Mouse (Mus musculus) megakaryocyte-erythroid progenitor cell, adult 5-6 weeks (primary cell): ENCODE measurements around the gene Cpsf6. TPM values are rescaled to one million over a fixed set of nuclear protein-coding genes. Genes with fewer than 3 reads are reported as not detected.

Experiments
- ATAC-seq: replicated peaks from 2 replicates; pipeline ENCODE4 v1.8.0; 2016; ENCODE audit warnings: mild to moderate bottlenecking, inconsistent platforms; ENCODE audit not compliant: severe bottlenecking, poor library complexity, low FRiP score, low TSS enrichment
- total RNA-seq, 2 experiments: library from RNA; stranded (forward) in 1 of 2; stranded (reverse) in 1 of 2; fragments of 200-1000, 215-1000 nt in 1 of 2; fragments of >200 nt in 1 of 2; fragmentation: Nextera tagmentation in 1 of 2; gene quantifications; 2 replicates each; pipeline ENCODE4 v1.2.3; 2014 to 2017

Cpsf6 gene
- total RNA-seq (2014; fragmentation: Nextera tagmentation) (132 and 163 TPM in 2 replicates), total RNA-seq (2017) (142 and 153 TPM in 2 replicates)

DNA sequence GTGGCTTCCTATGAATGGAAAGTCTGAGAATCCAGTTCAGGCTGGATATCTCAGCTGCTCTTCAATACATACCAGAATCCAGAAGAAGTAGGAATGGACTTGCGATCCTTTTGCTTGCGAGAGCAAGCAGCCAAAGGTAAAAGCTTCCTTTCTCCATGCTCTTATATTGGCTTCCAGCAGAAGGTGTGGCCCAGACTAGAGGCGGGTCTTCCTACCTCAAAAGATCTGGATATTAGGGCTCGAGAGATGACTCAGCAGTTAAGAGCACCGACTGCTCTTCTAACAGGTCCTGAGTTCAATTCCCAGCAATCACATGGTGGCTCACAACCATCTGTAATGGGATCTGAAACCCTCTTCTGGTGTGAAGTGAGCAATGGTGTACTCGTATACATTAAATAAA is at the start of gene Cpsf6:
Gene Cpsf6 (minus strand): TSS at position 108 of the 400 bp plus-strand sequence.
- no peak for ATAC-seq

DNA sequence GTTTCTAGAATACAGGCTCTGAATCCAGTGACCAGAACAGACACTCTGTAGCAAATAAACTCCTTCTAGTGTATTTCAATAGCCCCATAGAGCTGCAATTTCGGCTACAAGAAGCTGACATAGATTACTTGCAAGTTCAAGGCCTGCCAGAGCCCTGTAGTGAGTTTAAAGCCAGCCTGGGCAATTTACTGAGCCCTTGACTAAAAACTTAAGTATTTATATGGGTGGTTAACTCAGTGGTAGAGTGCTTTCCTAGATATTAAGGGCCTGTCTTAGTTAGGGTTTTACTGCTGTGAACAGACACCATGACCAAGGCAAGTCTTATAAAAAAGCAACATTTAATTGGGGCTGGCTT is 46.8 kb upstream of the Cpsf6 start:
- no peak for ATAC-seq

DNA sequence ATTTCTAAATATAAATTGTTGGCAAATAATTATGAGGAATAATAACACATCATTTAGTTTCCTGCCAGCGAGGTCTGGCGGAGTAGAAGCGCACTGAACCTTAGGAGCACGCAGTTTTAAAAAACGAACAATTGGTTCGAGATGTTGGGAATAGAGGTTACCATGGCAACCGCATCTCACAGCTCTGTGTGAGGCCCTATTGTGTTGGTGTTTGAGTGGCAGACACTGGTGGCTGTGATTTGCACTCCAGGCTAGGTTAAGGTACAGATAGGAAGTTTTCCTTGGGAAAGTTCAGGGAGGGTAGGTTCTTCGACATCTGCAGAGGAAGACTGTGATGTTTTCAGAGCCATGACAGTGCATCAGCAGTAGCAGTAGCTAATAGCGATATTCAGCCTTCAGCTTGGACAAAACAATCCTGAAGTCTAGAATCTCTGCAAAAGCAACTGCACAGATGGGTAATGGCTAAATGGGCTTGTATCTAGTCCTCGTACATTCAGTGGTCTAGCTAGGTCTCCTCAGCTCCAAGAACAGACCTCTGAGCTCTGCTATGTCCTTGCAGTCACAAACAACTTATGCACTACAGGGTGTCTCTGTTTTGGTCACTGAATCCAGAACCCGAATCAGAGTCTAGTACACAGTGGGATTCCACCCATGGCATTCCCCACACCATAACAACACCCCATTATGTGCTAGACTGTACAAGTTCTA is 46.2 kb upstream of the Cpsf6 start:
- no peak for ATAC-seq

DNA sequence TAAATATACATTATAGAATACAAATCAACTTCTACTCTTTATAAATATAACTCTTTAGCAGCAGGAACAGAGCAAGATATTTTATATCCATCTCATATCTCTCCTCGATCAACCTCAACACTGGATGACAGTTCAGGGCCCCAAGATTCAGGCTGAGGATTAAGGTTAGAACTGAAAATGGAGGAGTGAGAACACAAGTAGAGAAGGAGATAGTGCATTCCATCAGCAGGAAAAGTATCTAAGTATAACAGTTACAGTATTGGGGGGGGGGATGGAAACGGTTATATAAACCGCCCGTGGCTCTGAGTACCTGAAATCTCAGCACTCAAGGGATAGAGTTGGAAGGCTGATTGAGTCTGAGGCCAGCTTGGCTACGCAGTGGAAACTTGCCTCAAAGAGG is 45.2 kb upstream of the Cpsf6 start:
- no peak for ATAC-seq

DNA sequence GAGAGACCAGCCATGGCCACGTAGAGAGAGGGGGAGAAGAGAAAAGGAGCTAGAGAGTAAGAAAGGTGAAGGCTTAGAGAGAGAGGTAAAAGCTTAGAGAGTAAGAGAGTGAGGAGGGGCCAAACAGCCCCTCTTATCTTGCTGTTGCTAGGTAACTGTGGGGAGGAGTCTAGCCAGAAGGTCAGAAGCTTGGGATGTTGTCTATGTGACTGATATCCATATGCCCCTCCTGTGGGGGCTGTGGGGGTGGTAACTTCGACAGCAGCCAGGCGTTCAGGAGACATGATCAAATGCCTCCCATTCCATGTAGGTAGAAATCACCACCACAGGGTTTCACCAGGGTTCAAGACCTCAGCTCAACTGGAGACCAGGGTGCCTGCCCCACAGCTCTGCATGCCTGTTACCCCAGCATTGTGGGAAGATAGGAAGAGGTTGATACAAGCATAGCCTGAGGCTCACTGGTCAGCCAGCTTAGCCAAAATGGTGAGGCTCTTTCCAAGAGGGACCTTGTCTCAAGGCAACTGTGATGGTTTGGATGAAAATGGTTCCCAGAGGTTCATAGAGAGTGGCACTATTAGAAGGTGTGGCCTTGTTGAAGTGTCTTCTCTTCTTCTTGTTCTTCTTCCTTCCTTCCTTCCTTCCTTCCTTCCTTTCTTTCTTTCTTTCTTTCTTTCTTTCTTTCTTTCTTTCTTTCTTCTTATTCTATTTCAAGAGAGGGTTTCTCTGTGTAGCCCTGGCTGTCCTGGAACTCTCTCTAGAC is 44.5 kb upstream of the Cpsf6 start:
- no peak for ATAC-seq

DNA sequence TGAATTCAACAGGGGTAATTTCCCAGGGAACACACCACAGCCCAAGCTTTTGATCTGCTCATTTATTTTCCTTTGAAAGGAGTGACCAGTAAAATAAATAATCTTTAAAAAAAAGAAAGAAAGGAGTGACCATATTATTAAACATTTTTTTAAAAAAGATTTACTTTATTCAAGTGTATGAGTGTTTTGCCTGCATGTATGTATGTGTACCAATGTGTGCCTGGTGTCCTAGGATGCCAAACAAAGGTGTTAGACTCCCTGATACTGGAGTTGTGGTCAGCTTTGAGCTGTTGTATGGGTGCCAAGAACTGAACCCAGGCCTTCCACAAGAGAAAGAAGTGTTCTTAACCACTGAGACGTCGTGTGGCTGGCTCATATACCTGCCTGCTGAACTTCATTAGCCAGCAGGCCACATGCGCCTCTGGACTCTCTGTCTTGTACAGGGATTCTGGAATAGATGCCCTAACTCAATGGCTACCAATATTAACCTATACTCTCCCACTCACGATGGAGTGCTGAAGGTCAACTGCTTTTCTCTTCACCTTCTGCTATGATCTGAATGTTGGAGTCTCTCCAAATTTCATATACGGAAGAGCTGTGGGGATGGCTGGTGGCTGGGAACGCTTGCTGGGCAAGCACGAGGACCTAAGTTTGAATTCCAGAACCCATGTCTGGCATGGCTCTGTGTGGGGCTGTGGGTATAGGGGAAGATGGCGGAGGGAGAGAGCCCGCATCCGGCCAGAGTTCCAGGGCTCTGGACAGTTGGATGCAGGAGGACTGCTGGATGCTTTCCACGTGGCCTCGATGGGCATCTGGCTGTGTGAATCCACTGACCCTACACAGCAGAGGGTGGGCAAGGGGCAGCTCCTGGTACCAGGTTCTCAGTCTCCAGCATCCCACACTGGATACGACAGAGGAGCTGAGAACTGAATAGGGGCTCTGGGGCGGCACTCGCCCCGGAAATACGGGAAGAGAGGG is 43.5 kb upstream of the Cpsf6 start:
- no peak for ATAC-seq

DNA sequence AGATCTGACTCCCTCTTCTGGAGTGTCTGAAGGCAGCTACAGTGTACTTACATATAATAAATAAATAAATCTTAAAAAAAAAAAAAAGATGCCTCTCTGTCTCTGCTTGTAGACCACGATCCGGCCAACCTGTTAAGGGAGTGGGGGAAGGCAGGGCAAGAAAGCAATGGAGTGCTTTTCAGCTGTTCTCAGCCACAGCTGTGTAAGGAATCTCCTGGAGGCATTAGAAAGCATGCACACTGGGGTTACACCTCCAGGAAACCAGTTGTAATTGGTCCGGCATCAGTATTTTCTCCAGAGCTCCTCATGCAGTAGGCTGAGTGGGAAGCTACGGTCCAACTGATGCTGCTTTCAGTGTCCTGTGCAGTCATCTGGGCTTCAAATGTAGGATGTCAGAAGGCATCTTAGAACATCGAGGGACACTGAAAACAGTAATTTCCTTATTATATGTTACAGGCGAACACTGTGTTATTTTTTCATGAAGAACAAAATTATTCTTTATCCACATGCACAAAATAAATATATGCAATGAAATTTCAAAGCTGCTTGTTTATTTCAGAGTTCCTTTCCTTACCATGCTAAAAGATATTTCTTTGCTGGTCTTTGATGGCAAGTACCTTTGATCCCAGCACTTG is 42.5 kb upstream of the Cpsf6 start:
- ATAC-seq, result no peak

DNA sequence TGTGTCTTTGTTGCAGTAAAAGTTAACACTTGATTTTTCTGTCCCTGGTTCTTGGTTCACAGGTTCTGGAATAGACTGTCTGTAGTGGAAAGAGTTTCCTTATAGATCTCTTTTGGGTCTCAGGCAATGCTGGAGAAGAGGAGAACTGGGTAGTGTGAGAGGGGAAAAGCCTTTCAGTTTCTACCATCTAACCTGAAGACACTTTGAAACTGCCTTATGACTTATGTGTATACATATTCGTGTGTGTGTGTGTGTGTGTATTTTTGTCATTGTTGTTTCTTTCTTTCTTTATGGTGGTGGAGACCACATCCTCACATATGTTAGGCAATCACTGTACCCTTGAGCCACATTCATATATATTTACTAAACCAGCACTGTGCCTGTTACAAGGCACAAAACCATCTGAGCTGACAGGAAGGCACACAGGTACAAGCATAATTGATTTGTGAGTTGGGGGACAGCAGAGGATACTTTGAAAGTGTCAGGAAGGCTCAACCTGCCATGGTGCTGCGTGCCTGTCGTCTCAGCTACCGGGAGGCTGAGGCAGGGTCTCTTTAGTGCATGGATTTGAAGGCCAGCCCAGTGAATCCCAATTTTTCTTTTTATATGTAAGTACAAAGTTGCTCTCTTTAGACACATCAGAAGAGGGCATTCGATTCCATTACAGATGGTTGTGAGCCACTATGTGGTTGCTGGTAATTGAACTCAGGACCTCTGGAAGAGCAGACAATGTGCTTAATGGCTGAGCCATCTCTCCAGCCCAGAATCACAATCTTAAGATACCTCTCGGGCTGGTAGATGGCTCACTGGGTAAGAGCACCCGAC is 41.7 kb upstream of the Cpsf6 start:
- no peak for ATAC-seq

DNA sequence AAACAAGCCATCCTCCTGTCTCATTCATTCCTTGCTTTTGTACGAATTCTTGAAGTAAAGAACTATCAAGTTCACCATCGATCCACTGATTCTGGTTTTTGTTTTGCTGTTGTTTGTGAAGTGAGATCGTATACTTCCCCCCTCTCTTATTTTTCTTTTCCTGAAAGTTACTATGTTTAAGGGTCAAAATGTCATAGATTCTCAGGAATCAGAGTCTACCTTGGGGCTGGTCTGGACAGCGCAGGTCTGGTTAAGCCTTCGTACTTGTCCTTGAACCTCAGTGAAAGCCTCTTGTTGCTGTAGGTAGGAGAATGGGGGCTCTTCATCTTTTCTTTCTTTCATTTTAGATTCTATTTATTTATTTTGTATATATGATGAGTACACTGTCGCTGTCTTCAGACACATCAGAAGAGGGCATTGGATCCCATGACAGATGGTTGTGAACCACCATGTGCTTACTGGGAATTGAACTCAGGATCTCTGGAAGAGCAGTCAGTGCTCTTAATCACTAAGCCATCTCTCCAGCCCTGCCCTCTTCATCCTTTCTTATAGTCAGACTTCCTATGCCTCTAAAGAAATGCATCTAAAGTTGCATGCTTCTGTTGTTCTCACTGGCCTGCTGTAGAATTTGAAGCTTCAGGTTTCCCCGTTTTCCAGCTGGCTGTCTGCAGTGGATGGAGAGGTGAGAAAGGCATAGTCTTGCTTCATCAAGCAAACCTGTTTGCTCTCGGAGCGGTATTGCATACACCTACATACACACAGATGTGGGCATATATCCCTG is 40.9 kb upstream of the Cpsf6 start:
- ATAC-seq, result no peak

DNA sequence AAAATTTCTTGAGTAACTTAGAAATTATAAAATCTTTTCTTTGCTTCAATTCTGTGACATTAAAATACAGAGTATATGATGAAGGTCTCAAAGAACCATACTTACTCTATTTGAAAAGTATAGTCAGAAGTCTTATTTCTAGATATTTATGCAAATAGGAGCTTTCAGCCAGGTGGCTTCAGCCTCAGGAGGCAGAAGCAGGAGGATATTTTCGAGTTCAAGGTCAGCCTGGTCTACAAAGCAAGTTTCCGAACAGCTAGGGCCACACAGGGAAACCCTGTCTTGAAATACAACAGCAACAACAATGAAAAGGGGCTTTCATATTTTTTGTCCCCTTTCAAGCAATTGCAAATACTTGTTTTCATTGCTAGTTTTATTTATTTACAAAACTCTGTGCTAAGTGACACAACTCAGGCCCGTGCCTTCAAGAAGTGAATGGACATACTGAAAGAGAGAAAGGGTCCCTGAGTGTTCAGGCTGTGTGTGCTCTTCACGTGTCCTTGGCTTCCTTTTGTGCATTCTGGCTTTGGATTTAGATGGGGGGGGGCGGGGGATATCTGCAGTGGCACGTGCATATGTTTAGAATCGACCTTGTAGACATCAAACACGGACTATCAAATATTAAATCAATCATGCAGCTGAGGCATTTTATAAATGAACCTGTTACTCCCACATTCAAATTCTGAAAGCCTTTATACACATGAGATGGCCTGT is 39.9 kb upstream of the Cpsf6 start:
- ATAC-seq, result no peak

DNA sequence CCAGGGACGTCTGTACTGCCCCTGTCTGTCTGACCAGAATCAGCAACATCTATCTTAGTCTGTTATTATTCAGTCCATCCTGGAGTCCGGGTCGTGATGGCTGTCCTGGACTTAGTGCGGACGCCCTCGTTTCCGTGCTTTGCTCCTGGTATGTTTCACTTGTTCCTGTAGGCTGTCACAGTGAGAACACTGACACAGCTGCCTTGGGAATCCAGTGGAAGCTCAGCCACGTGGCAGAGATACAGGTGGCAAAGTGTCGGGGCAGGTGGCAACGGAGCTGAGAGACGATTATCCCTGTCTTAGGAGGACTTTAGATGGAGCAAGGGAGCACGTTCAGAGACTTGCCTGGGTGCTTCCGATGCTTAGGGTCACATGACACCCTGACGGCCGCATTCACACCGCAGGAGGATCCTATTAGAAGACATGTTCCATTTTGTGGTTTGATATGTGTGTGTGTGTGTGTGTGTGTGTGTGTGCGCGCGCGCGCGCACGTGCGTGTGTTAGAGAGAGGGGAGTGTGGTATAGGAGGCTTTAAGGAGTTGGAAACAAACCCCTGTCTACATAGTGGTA is 38.9 kb upstream of the Cpsf6 start:
- ATAC-seq, result peak; percentile 41; the same call in 1 of the 2 replicates

DNA sequence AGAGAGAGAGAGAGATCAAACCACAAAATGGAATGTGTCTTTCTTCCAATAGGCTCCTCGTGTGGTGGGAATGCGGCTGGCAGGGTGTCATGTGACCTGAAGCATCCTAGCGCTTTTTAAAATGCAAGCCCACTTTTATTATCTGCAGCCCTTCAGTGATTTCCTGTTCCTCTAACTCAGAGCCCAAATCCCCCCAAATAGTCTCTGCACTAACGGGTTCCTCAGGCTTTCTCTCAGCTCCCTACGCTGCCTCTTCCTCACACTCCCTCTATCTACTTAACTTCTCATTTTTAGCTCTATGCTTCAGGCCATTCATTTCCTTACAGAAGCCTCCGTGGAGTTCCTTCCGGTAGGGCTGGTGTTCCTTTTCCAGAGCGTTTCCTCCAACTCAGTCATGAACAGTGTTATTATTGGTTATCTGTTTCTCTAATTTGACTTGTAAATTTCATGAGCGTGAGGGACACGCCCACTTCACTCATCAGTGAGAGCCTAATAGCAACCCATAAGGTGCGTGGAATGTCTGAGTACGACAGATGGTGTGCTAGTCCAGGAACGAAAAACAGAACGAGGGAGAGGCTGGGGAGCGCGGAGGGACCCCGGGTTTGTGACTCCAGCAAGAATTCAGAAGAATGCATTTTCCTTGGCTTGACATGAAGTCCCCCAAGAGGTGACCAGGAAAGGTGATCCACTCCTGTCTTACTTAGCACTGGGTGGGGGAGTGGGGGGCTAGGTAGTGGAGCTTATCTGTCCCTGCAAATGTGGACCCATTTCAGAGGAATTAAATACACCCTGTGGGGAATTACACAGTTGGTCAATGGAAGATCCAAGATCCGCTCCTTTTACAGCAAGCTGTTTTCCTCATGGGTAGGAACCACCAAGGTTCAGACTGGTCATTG is 38.2 kb upstream of the Cpsf6 start:
- peak; percentile 92 for ATAC-seq

DNA sequence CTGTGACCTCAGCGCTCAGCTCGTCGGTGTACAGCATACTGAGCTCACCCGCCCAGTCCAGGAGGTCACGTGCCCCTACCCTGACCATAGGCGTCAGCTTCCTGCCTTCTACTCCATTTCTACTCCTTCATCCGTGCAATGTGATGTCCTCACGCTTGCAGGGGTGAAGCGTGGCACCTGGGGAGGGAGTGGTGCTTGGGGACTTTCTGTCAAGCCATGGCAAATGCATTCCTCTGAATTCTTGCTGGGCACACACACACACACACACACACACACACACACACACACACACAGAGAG is 37.6 kb upstream of the Cpsf6 start:
- ATAC-seq, result peak; percentile 81

DNA sequence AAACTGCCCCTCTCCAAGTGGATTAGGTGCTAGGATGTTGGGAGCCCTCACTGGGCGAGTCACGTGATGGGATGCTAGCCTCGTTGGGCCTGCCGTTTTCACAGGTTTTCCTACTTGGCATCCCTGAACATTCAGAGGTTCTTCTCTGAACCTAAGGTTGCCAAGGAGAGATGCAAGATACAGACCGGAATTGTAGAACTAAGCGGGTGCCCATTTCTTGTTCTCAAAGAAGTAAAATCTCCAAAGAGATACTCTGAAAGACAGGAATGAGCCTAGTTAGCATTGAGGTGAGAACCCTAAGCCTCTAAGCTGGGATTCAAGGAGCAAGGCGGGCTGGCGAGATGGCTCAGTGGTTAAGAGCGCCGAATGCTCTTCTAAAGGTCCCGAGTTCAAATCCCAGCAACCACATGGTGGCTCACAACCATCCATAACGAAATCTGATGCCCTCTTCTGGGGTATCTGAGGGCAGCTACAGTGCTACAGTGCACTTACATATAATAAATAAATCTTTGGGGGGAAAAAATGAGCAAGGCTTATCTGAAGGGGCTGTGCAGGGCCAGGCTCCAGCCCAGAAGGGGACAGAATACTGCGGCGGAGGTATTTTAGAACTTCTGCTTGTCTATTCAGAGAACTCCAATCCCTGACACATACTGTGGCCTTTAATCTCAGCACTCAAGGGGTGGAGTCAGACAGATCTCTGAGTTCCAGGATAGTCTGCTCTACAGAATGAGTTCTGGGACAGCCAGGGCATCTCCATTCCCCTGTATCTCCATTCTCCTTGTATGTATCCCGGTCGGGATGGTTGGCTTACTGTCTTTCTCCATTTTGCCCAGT is 37.0 kb upstream of the Cpsf6 start:
- ATAC-seq, result peak; percentile 19

DNA sequence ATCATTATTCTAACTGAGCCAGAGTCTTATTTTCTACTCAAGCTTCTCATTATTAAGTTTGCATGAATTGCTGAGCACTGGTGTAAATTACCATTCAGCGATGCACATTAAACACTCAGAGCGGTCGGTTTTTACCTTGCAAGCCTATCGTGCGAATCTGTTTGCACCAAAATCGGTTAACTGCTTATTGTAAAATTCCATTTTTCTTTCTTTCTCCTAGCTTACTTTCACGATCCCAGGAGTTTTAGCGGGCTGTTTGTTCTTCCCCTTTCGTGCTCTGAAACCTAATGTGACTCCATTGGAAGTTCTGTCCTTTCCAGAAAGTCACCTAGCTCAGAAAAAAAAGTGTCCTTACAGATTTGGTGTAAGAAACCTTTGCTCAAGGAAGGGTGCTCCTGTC is 36.3 kb upstream of the Cpsf6 start:
- no peak for ATAC-seq
